Mouse (Mus musculus) midbrain, postnatal 0 days (tissue): ENCODE data around the gene Plekhg2. TPM values are rescaled to one million over a fixed set of nuclear protein-coding genes. Genes with fewer than 3 reads are reported as not detected.

Experiments
- ATAC-seq: fragments of 200-750 bp; cut with Nextera tagmentation; 2 replicates; pipeline ENCODE4 v1.8.0; 2017; ENCODE audit warnings: moderate number of reproducible peaks, mild to moderate bottlenecking, moderate TSS enrichment, moderate library complexity; ENCODE audit not compliant: low FRiP score
- DNase-seq: peaks from one replicate; pipeline ENCODE4 v3.0.0-alpha.2; 2015; ENCODE audit warnings: low spot score
- H3K27ac ChIP-seq: fragments of 300-500 bp; sonication (generic); 2 replicates; pipeline ENCODE4 v1.5.1; 2014; ENCODE audit warnings: low read depth, mild to moderate bottlenecking, low read length, mixed read lengths
- H3K27me3 ChIP-seq: fragments of 300-500 bp; sonication (generic); 2 replicates; pipeline ENCODE4 v1.6.1; 2014; ENCODE audit warnings: low read length, control low read depth, mixed read lengths; ENCODE audit not compliant: insufficient read depth
- H3K36me3 ChIP-seq: fragments of 300-500 bp; sonication (generic); 2 replicates; pipeline ENCODE4 v1.6.1; 2014; ENCODE audit warnings: low read length, control low read depth, mixed read lengths; ENCODE audit not compliant: insufficient read depth
- H3K4me1 ChIP-seq: fragments of 300-500 bp; sonication (generic); 2 replicates; pipeline ENCODE4 v1.6.1; 2014; ENCODE audit warnings: mild to moderate bottlenecking, control low read depth, antibody characterized with exemption, low read length, mixed read lengths; ENCODE audit not compliant: insufficient read depth
- H3K4me2 ChIP-seq: fragments of 300-500 bp; sonication (generic); 2 replicates; pipeline ENCODE4 v1.6.1; 2014; ENCODE audit warnings: low read depth, mild to moderate bottlenecking, low read length, mixed read lengths; ENCODE audit not compliant: poor library complexity, severe bottlenecking
- H3K4me3 ChIP-seq: fragments of 300-500 bp; sonication (generic); 2 replicates; pipeline ENCODE4 v1.5.1; 2014; ENCODE audit warnings: low read depth, mild to moderate bottlenecking, low read length, moderate library complexity
- H3K9ac ChIP-seq: fragments of 300-500 bp; sonication (generic); replicated peaks from 2 replicates; pipeline ENCODE4 v1.6.1; 2014; ENCODE audit warnings: mild to moderate bottlenecking, low read length, moderate library complexity, mixed read lengths; ENCODE audit not compliant: poor library complexity, severe bottlenecking
- H3K9me3 ChIP-seq: fragments of 300-500 bp; sonication (generic); 2 replicates; pipeline ENCODE4 v1.6.1; 2016; ENCODE audit warnings: low read length, control low read depth
- CTCF ChIP-seq: IDR thresholded peaks from 2 replicates; pipeline ENCODE4 v1.5.1; 2016; ENCODE audit warnings: antibody characterized with exemption, mild to moderate bottlenecking
- WGBS: fragments of 180-500 bp; shearing (Covaris S2); extraction: QIAGEN DNeasy Blood & Tissue Kit; methylation state at CpG from one replicate; pipeline ENCODE4 v1.1.7; 2014; 5-methylcytosine and 5-hydroxymethylcytosine counted together
- polyA plus RNA-seq: library from polyadenylated mRNA; unstranded; fragments of >200 nt; fragmentation: Nextera tagmentation; extraction: Ambion mirVana; gene quantifications from 2 replicates; pipeline ENCODE4 v1.2.1, GENCODE M21; 2015
- total RNA-seq: library from RNA; depleted of rRNA; stranded (reverse); fragments of >200 nt; gene quantifications from 2 replicates; pipeline ENCODE4 v1.2.3, GENCODE M21; 2014

Gene Plekhg2
- total and polyA plus RNA-seq, 2 experiments from 2014 or later, result 7.9 to 19.4 TPM

DNA sequence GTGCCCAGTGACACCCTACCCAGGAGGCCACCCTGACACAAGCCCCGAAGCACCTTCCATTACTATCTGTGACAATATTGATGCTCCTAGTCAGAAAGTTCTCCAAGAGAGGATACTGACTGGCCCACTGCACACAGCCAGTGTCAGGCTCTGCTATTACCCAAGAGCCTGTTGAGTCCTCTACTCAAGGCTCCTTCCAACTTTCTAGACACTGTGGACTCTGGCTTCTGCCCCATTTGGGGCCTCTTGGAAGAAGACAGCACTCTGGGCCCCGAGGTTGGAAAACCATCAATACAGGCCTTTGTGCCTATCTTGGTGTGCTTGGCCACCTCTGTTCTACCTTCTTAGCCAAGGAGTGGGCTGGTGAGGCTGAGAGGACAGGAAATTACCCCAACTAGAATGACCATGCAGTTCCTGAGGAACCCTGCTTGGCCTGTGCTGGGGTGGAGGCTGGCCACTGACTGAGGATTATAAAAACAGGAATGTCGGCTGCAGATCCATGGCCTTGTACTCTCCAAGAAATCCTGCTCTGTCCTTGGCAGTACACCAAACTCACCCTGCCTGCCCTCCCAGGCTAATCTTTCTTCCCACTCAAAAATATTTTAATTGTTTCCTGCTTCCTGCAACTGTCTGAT, 38.6 kb upstream of the Plekhg2 start:
- DNase-seq (no peak), ATAC-seq (no peak)
- Histone ChIP-seq H3K27ac (no peak overlapping the region), H3K4me2 (no peak overlapping the region), H3K4me1 (no peaks in the 10 kb centered on the region), H3K9me3 (no peaks in the 10 kb centered on the region), H3K36me3 (peaks cover 64% of the 10 kb centered on the region), H3K4me3 (no peak overlapping the region), H3K9ac (no peak overlapping the region), H3K27me3 (no peaks in the 10 kb centered on the region)
- WGBS, result 93% methylated on average over 3 of the region's 3 CpGs
- no peak for TF ChIP-seq CTCF

DNA sequence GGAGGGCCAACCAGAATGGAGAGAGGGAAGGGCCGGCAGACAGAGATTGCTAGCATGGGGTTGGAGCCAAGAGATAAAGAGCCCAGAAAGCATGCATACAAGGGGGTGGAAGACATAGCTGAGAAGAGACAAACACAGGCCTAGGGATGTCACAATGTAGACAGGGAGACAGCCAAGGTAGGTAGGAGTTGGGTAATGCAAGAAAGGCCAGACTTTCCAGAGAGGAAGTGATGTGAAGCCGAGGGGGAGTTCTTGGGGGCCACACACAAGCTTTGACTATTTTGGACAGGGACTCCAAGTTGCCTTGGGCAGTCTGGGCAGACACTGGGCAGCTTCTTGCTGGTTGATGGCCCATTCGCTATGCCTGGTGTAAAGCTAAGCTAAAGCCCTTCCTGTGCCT, 29.5 kb upstream of the Plekhg2 start:
- WGBS, result 86% methylated on average over 3 of the region's 3 CpGs
- Histone ChIP-seq H3K4me2 (no peak overlapping the region), H3K9ac (no peak overlapping the region), H3K4me3 (no peak overlapping the region), H3K36me3 (peaks cover 82% of the 10 kb centered on the region), H3K9me3 (no peaks in the 10 kb centered on the region), H3K27me3 (no peaks in the 10 kb centered on the region), H3K27ac (no peak overlapping the region), H3K4me1 (no peaks in the 10 kb centered on the region)
- no peak for TF ChIP-seq CTCF
- DNase-seq, result no peak
- ATAC-seq, result no peak

DNA sequence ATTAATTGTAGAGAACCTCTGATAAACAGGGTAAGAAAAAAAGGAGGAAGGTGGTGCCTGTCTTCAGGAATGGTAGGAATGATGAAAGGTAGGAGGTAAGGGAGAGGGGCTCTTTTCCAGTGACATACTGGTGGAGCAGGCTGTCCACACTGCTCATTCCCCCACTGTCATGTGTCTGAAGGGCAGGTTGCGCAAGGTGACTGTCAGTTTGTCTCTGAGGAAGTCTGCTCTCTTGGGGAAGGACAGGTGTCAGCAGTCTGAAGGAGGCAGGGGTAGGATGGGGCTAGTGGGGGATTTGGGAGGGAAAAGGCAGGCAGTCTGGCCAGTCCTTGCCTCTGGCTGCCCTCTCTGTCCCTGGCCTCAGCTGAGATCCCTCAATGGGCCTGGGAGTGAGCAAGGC, 28.6 kb upstream of the Plekhg2 start:
- Histone ChIP-seq H3K27me3 (no peaks in the 10 kb centered on the region), H3K9me3 (no peaks in the 10 kb centered on the region), H3K9ac (no peak overlapping the region), H3K27ac (no peak overlapping the region), H3K4me2 (no peak overlapping the region), H3K4me3 (no peak overlapping the region), H3K4me1 (no peaks in the 10 kb centered on the region), H3K36me3 (peaks cover 82% of the 10 kb centered on the region)
- TF ChIP-seq CTCF, result no peak
- 96% methylated on average over 1 of the region's 1 CpGs for WGBS
- DNase-seq (no peak), ATAC-seq (no peak)

DNA sequence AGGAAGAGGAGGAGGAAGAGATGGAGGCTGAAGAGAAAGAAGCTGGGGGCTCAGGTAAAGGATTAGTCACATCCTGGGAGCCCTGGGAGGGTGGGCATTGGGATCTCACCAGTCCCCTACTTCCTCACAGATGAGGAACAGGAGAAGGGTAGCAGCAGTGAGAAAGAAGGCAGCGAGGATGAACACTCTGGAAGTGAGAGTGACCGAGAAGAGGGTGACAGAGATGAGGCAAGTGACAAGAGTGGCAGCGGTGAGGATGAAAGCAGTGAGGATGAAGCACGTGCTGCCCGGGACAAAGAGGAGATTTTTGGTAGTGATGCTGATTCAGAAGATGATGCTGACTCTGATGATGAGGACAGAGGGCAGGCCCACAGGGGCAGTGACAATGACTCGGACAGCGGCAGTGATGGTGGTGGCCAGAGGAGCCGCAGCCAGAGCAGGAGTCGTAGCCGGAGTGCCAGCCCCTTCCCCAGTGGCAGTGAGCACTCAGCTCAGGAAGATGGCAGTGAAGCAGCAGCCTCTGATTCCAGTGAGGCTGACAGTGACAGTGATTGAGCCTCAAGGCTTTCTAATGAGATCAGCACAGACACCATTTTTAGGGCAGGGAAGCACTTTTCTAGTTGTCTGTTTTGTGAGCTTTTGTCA, 26.4 kb upstream of the Plekhg2 start:
- WGBS, result 91% methylated on average over 10 of the region's 10 CpGs

DNA sequence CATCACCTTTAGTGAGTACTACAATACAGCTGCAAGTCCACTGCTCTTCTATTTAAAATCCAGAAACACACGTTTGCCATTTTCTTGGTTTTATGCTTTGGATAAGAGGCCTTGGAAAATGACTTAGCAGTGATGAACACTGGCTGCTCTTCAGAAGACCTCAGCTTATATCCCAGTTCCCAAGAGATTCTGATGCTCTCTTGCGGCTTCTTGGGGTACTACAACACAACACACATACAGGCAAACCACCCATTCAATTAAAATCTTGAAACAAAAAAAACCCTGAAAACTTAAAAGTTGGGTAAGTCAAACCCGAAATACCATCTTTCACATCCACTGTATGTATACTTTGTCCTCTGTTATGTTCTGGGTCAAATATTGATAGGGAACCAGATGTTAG, 25.6 kb upstream of the Plekhg2 start:
- no peak overlapping the region for H3K4me2 ChIP-seq
- H3K4me1 ChIP-seq, result no peaks in the 10 kb centered on the region
- no peak overlapping the region for H3K27ac ChIP-seq
- peaks cover 64% of the 10 kb centered on the region for H3K36me3 ChIP-seq
- ATAC-seq (no peak), DNase-seq (peak; percentile 69)
- no peaks in the 10 kb centered on the region for H3K27me3 ChIP-seq
- no peak overlapping the region for H3K4me3 ChIP-seq
- H3K9me3 ChIP-seq, result no peaks in the 10 kb centered on the region
- 57% methylated on average over 3 of the region's 3 CpGs for WGBS
- peak; percentile 63 for TF ChIP-seq CTCF
- no peak overlapping the region for H3K9ac ChIP-seq

More for the DNA sequence above, 26.4 kb upstream of the Plekhg2 start:
- Histone ChIP-seq H3K4me1 (no peaks in the 10 kb centered on the region), H3K9me3 (no peaks in the 10 kb centered on the region), H3K9ac (no peak overlapping the region), H3K4me2 (no peak overlapping the region), H3K4me3 (no peak overlapping the region), H3K36me3 (peaks cover 73% of the 10 kb centered on the region), H3K27ac (no peak overlapping the region), H3K27me3 (no peaks in the 10 kb centered on the region)
- no peak for DNase-seq
- TF ChIP-seq CTCF, result no peak
- ATAC-seq, result no peak

DNA sequence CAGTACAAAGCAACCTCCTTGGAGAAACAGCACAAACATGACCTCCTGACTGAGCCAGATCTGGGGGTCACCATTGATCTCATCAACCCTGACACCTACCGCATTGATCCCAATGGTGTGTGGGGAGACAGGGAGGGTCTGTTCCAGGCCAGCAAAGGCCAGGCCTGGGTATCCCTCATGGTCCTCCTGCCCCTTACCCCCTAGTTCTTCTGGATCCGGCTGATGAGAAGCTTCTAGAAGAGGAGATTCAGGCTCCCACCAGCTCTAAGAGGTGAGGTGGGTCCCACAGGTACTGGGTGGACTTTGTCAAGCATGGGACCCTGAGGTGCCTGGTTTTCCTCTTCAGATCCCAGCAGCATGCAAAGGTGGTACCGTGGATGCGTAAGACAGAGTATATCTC, 23.0 kb upstream of the Plekhg2 start:
- H3K27ac ChIP-seq, result no peak overlapping the region
- no peak overlapping the region for H3K9ac ChIP-seq
- H3K36me3 ChIP-seq, result peaks cover 43% of the 10 kb centered on the region
- 95% methylated on average over 4 of the region's 4 CpGs for WGBS
- H3K4me2 ChIP-seq, result no peak overlapping the region
- H3K4me3 ChIP-seq, result no peak overlapping the region
- no peak for ATAC-seq
- H3K4me1 ChIP-seq, result 0 out of 2 replicates have a peak, but pooled peaks cover 3% of the 10 kb centered on the region
- no peak for DNase-seq
- H3K9me3 ChIP-seq, result no peaks in the 10 kb centered on the region
- no peaks in the 10 kb centered on the region for H3K27me3 ChIP-seq
- TF ChIP-seq CTCF, result no peak
